8 mouse cellular contexts compared by ENCODE assay signal in the genomic region with DNA sequence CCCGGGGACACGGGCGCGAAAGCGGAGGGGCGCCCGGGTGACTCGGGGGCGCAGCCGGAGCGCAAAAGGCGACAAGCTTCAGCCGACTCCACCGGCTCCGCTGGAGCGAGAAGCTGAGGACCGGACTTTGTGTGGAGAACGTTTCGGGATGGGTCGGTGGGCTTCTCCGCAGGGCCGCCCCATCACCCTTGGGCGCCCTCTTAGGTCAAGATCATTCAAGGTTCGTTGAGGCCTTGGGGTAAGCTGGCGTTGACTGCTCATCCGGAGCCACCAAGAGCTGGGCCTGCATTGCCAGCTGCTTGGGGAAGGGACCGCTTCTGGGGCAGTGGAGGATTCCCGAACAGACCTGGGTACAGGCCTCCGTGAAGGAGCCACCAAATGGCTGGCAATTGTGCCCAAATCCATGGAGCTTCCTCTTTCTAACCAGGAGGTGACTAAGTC. TPM values are rescaled to one million over a fixed set of nuclear protein-coding genes. Genes with fewer than 3 reads are reported as not detected.
A peak's percentile ranks its signal among the peaks of the same experiment; 100 is the strongest.
DNase-seq lines count a peak whose midpoint lies in the region; ATAC-seq lines count a peak whose summit lies in the region.

No protein-coding gene starts in this region.

- H3K36me3 ChIP-seq in heart, embryonic 11.5 days (ENCODE audit: control insufficient read depth, insufficient read depth, low read length), result peaks cover 11% of the 10 kb centered on the region; the same call in 1 of the 2 replicates
- H3K36me3 ChIP-seq in heart, embryonic 16.5 days (ENCODE audit: control insufficient read depth, insufficient read depth), result peaks cover 16% of the 10 kb centered on the region
- H3K36me3 ChIP-seq in liver, embryonic 11.5 days (ENCODE audit: control insufficient read depth, insufficient read depth, low read length), result no peaks in the 10 kb centered on the region
- no peaks in the 10 kb centered on the region for H3K36me3 ChIP-seq in stomach, embryonic 15.5 days

- DNase-seq in heart, adult 8-10 months (ENCODE audit: low spot score), result no peak
- DNase-seq in ZHBTc4 (ENCODE audit: low read depth, low spot score), result peak; percentile 56
- DNase-seq in liver, embryonic 11.5 days (ENCODE audit: low spot score), result no peak
- DNase-seq in left cerebral cortex, postnatal 25 days (ENCODE audit: low spot score in 2 of 2), result no peak
- DNase-seq in gastrocnemius, postnatal 25 days, result no peak

- peaks cover 15% of the 10 kb centered on the region for H3K4me1 ChIP-seq in heart, embryonic 11.5 days (ENCODE audit: control insufficient read depth, insufficient read depth, low read length)
- peaks cover 21% of the 10 kb centered on the region for H3K4me1 ChIP-seq in heart, embryonic 16.5 days (ENCODE audit: control insufficient read depth, insufficient read depth, low read length)
- H3K4me1 ChIP-seq in liver, embryonic 11.5 days (replicated peaks; ENCODE audit: control insufficient read depth, insufficient read depth, low read length), result peaks cover 2% of the 10 kb centered on the region
- peaks cover 9% of the 10 kb centered on the region for H3K4me1 ChIP-seq in stomach, embryonic 15.5 days

- peak overlapping the region; percentile 96 for H3K9ac ChIP-seq in heart, embryonic 11.5 days (ENCODE audit: low read depth, low read length)
- peak overlapping the region; percentile 92 for H3K9ac ChIP-seq in heart, embryonic 16.5 days (ENCODE audit: low read length)
- H3K9ac ChIP-seq in liver, embryonic 11.5 days (ENCODE audit: low read depth, low read length), result peak overlapping the region; percentile 59
- H3K9ac ChIP-seq in stomach, embryonic 15.5 days, result peak overlapping the region; percentile 56

- 2% methylated on average over 29 of the region's 29 CpGs for WGBS in heart, embryonic 11.5 days (ENCODE audit: insufficient replicate concordance)
- WGBS in heart, embryonic 16.5 days, result 3% methylated on average over 29 of the region's 29 CpGs
- 5% methylated on average over 29 of the region's 29 CpGs for WGBS in liver, embryonic 11.5 days
- WGBS in stomach, embryonic 15.5 days, result 8% methylated on average over 28 of the region's 29 CpGs

- no peak for ATAC-seq in heart, embryonic 11.5 days (replicated peaks; ENCODE audit: insufficient number of reproducible peaks, low FRiP score, low TSS enrichment)
- peak; percentile 43 for ATAC-seq in heart, embryonic 16.5 days (replicated peaks; ENCODE audit: extremely low read depth, insufficient read depth, low FRiP score)
- no peak for ATAC-seq in liver, embryonic 11.5 days (replicated peaks; ENCODE audit: low FRiP score)
- no peak for ATAC-seq in stomach, embryonic 15.5 days (ENCODE audit: insufficient read depth, low FRiP score, low read depth)

- peak overlapping the region; percentile 85 for H3K27ac ChIP-seq in heart, embryonic 11.5 days (ENCODE audit: low read depth, low read length)
- peak overlapping the region; percentile 89 for H3K27ac ChIP-seq in heart, embryonic 16.5 days (ENCODE audit: low read length)
- H3K27ac ChIP-seq in liver, embryonic 11.5 days (ENCODE audit: low read depth, low read length), result no peak overlapping the region
- H3K27ac ChIP-seq in stomach, embryonic 15.5 days, result peak overlapping the region; percentile 52; the same call in 1 of the 2 replicates

- intact Hi-C loops in left cerebral cortex, postnatal 25 days (cut with DNase I), result no loop called here

- H3K27me3 ChIP-seq in heart, embryonic 11.5 days (ENCODE audit: control insufficient read depth, insufficient read depth, low read length), result 0 out of 2 replicates have a peak, but pooled peaks cover 3% of the 10 kb centered on the region
- no peaks in the 10 kb centered on the region for H3K27me3 ChIP-seq in heart, embryonic 16.5 days (ENCODE audit: control insufficient read depth, insufficient read depth, low read length)
- peaks cover 42% of the 10 kb centered on the region for H3K27me3 ChIP-seq in liver, embryonic 11.5 days (replicated peaks; ENCODE audit: control insufficient read depth, insufficient read depth, low read length)
- peaks cover 10% of the 10 kb centered on the region for H3K27me3 ChIP-seq in stomach, embryonic 15.5 days (replicated peaks)

- peak overlapping the region; percentile 71 for H3K4me3 ChIP-seq in heart, embryonic 11.5 days (ENCODE audit: low read depth, low read length)
- H3K4me3 ChIP-seq in heart, embryonic 16.5 days (ENCODE audit: low read length), result peak overlapping the region; percentile 74
- peak overlapping the region; percentile 57 for H3K4me3 ChIP-seq in liver, embryonic 11.5 days (ENCODE audit: low read depth, low read length)
- H3K4me3 ChIP-seq in stomach, embryonic 15.5 days (replicated peaks), result peak overlapping the region; percentile 55

- peak overlapping the region; percentile 77 for H3K4me2 ChIP-seq in heart, embryonic 11.5 days
- H3K4me2 ChIP-seq in heart, embryonic 16.5 days (ENCODE audit: low read depth, low read length), result peak overlapping the region; percentile 68
- H3K4me2 ChIP-seq in liver, embryonic 11.5 days, result peak overlapping the region; percentile 82
- peak overlapping the region; percentile 82 for H3K4me2 ChIP-seq in stomach, embryonic 15.5 days

- H3K9me3 ChIP-seq in heart, embryonic 11.5 days (replicated peaks; ENCODE audit: control insufficient read depth, low read length), result no peaks in the 10 kb centered on the region
- no peaks in the 10 kb centered on the region for H3K9me3 ChIP-seq in heart, embryonic 16.5 days (replicated peaks; ENCODE audit: control insufficient read depth, low read length)
- no peaks in the 10 kb centered on the region for H3K9me3 ChIP-seq in liver, embryonic 11.5 days (ENCODE audit: control insufficient read depth, low read length)
- no peaks in the 10 kb centered on the region for H3K9me3 ChIP-seq in stomach, embryonic 15.5 days

RNA-seq across cellular contexts. Expression of a gene that starts 0.5 kb away (rescaled TPM):
- 3.9 and 5.4 TPM in 2 replicates for polyA plus RNA-seq in heart, embryonic 11.5 days (2014; fragmentation: Nextera tagmentation; extraction: Ambion mirVana)
- total RNA-seq in heart, adult 8-10 months (2022), result 10 to 100 TPM; 33.0 to 42.1 (median 39.3) TPM
- polyA plus RNA-seq in heart, embryonic 16.5 days (2015; fragmentation: Nextera tagmentation; extraction: Ambion mirVana), result 9.1 and 10.9 TPM in 2 replicates
- 0.86 and 1.8 TPM in 2 replicates for polyA plus RNA-seq in liver, embryonic 11.5 days (2014; fragmentation: Nextera tagmentation; extraction: Ambion mirVana)
- polyA plus RNA-seq in stomach, embryonic 15.5 days (2015; fragmentation: Nextera tagmentation; extraction: Ambion mirVana), result 2.8 and 4.7 TPM in 2 replicates
- total RNA-seq in left cerebral cortex, postnatal 25 days (2021), result 1 to 10 TPM; 9.5 to 9.7 TPM
- 1 to 10 TPM; 1.7 to 2.3 TPM for total RNA-seq in gastrocnemius, postnatal 25 days (2021)
